Mouse (Mus musculus): ENCODE measurements around the gene Itfg2.

GRCm38 (mm10) chr6:128438871-128439341 is 14.2 kb upstream of the Itfg2 start:
- TF ChIP-seq POLR2A (IDR thresholded peaks at IDR 0.05; ENCODE audit: borderline replicate concordance, extremely low read depth, insufficient read depth, insufficient read length, poor library complexity, severe bottlenecking) (no peak), CTCF (IDR thresholded peaks at IDR 0.05; ENCODE audit: borderline replicate concordance, extremely low read depth, insufficient read depth, insufficient read length) (no peak)

Data from brain, embryonic 14.5 days (tissue).